Mouse (Mus musculus): ENCODE data around the gene Hamp. TPM values are rescaled to one million over a fixed set of nuclear protein-coding genes. Genes with fewer than 3 reads are reported as not detected.

Gene Hamp
- polyA plus RNA-seq, 1 experiment = not detected

- peaks cover 28% of the 10 kb centered on the region for H3K79me2 ChIP-seq (ENCODE audit: control insufficient read depth, insufficient read depth)
- TF ChIP-seq MAX (IDR thresholded peaks at IDR 0.05) (no peak), CTCF (IDR thresholded peaks at IDR 0.05; ENCODE audit: control insufficient read depth, insufficient read depth, insufficient read length) (no peak), USF1 (IDR thresholded peaks at IDR 0.05; ENCODE audit: low read depth) (no peak)
- H3K4me3 ChIP-seq (ENCODE audit: insufficient read depth, poor library complexity, severe bottlenecking) = peak overlapping the region; percentile 60
- H3K27me3 ChIP-seq (ENCODE audit: control insufficient read depth, insufficient read depth, insufficient read length) = no peaks in the 10 kb centered on the region
- H3K79me3 ChIP-seq (ENCODE audit: low read depth) = peaks cover 3% of the 10 kb centered on the region
- H3K36me3 ChIP-seq (ENCODE audit: control insufficient read depth, insufficient read depth) = peaks cover 24% of the 10 kb centered on the region
- peak overlapping the region; percentile 80 for H3ac ChIP-seq (ENCODE audit: control insufficient read depth, insufficient read length, low read depth)
Measured at GRCm38 (mm10) chr7:30956357-30956751, 12.5 kb upstream of the Hamp start.

- Histone ChIP-seq H3K79me3 (ENCODE audit: low read depth) (peaks cover 3% of the 10 kb centered on the region), H3K4me3 (ENCODE audit: insufficient read depth, poor library complexity, severe bottlenecking) (peak overlapping the region; percentile 60), H3K27me3 (ENCODE audit: control insufficient read depth, insufficient read depth, insufficient read length) (no peaks in the 10 kb centered on the region), H3ac (ENCODE audit: control insufficient read depth, insufficient read length, low read depth) (peak overlapping the region; percentile 80), H3K79me2 (ENCODE audit: control insufficient read depth, insufficient read depth) (peaks cover 28% of the 10 kb centered on the region), H3K36me3 (ENCODE audit: control insufficient read depth, insufficient read depth) (peaks cover 30% of the 10 kb centered on the region)
- TF ChIP-seq CTCF (IDR thresholded peaks at IDR 0.05; ENCODE audit: control insufficient read depth, insufficient read depth, insufficient read length) (peak; percentile 96), FOSL1 (IDR thresholded peaks at IDR 0.05; ENCODE audit: insufficient read depth, low read length, poor library complexity, severe bottlenecking) (no peak), MYOD1 (IDR thresholded peaks at IDR 0.05; ENCODE audit: control insufficient read depth, insufficient read length, low read depth) (no peak), CEBPB (IDR thresholded peaks at IDR 0.05; ENCODE audit: low read depth) (no peak)
Measured at GRCm38 (mm10) chr7:30955584-30956356, 11.9 kb upstream of the Hamp start.

- Histone ChIP-seq H3K79me3 (ENCODE audit: low read depth) (peaks cover 3% of the 10 kb centered on the region), H3K4me3 (ENCODE audit: insufficient read depth, poor library complexity, severe bottlenecking) (no peak overlapping the region), H3K36me3 (ENCODE audit: control insufficient read depth, insufficient read depth) (peaks cover 35% of the 10 kb centered on the region), H3ac (ENCODE audit: control insufficient read depth, insufficient read length, low read depth) (no peak overlapping the region), H3K79me2 (ENCODE audit: control insufficient read depth, insufficient read depth) (peaks cover 28% of the 10 kb centered on the region), H3K27me3 (ENCODE audit: control insufficient read depth, insufficient read depth, insufficient read length) (no peaks in the 10 kb centered on the region)
- no peak for TF ChIP-seq CEBPB (IDR thresholded peaks at IDR 0.05; ENCODE audit: low read depth)
- no peak for TF ChIP-seq MAX (IDR thresholded peaks at IDR 0.05)
- no peak for TF ChIP-seq FOSL1 (IDR thresholded peaks at IDR 0.05; ENCODE audit: insufficient read depth, low read length, poor library complexity, severe bottlenecking)
- TF ChIP-seq USF1 (IDR thresholded peaks at IDR 0.05; ENCODE audit: low read depth) = no peak
- TF ChIP-seq CTCF (IDR thresholded peaks at IDR 0.05; ENCODE audit: control insufficient read depth, insufficient read depth, insufficient read length) = no peak
Measured at GRCm38 (mm10) chr7:30954971-30955520, 11.2 kb upstream of the Hamp start.

- H3K79me2 ChIP-seq (ENCODE audit: control insufficient read depth, insufficient read depth) = peaks cover 28% of the 10 kb centered on the region
- H3K27me3 ChIP-seq (ENCODE audit: control insufficient read depth, insufficient read depth, insufficient read length) = no peaks in the 10 kb centered on the region
- H3K79me3 ChIP-seq (ENCODE audit: low read depth) = peaks cover 3% of the 10 kb centered on the region
- no peak overlapping the region for H3ac ChIP-seq (ENCODE audit: control insufficient read depth, insufficient read length, low read depth)
- TF ChIP-seq CEBPB (IDR thresholded peaks at IDR 0.05; ENCODE audit: low read depth) (no peak), MAX (IDR thresholded peaks at IDR 0.05) (no peak), FOSL1 (IDR thresholded peaks at IDR 0.05; ENCODE audit: insufficient read depth, low read length, poor library complexity, severe bottlenecking) (no peak), MYOG (IDR thresholded peaks at IDR 0.05; ENCODE audit: control insufficient read depth, extremely low read depth, insufficient read length) (no peak), MYOD1 (IDR thresholded peaks at IDR 0.05; ENCODE audit: control insufficient read depth, insufficient read length, low read depth) (no peak), CTCF (IDR thresholded peaks at IDR 0.05; ENCODE audit: control insufficient read depth, insufficient read depth, insufficient read length) (no peak), USF1 (IDR thresholded peaks at IDR 0.05; ENCODE audit: low read depth) (no peak)
- H3K36me3 ChIP-seq (ENCODE audit: control insufficient read depth, insufficient read depth) = peaks cover 43% of the 10 kb centered on the region
- H3K4me3 ChIP-seq (ENCODE audit: insufficient read depth, poor library complexity, severe bottlenecking) = no peak overlapping the region
Measured at GRCm38 (mm10) chr7:30954036-30954435, 10.2 kb upstream of the Hamp start.

- H3K27me3 ChIP-seq (ENCODE audit: control insufficient read depth, insufficient read depth, insufficient read length) = no peaks in the 10 kb centered on the region
- peaks cover 3% of the 10 kb centered on the region for H3K79me3 ChIP-seq (ENCODE audit: low read depth)
- H3K36me3 ChIP-seq (ENCODE audit: control insufficient read depth, insufficient read depth) = peaks cover 47% of the 10 kb centered on the region
Measured at GRCm38 (mm10) chr7:30953459-30953858, 9.6 kb upstream of the Hamp start.

More at GRCm38 (mm10) chr7:30953459-30953858, 9.6 kb upstream of the Hamp start:
- TF ChIP-seq CEBPB (IDR thresholded peaks at IDR 0.05; ENCODE audit: low read depth) = no peak
- no peak for TF ChIP-seq CTCF (IDR thresholded peaks at IDR 0.05; ENCODE audit: control insufficient read depth, insufficient read depth, insufficient read length)
- TF ChIP-seq MYOG (IDR thresholded peaks at IDR 0.05; ENCODE audit: control insufficient read depth, extremely low read depth, insufficient read length) = no peak
- no peak for TF ChIP-seq FOSL1 (IDR thresholded peaks at IDR 0.05; ENCODE audit: insufficient read depth, low read length, poor library complexity, severe bottlenecking)
- no peak for TF ChIP-seq MAX (IDR thresholded peaks at IDR 0.05)
- no peak for TF ChIP-seq MYOD1 (IDR thresholded peaks at IDR 0.05; ENCODE audit: control insufficient read depth, insufficient read length, low read depth)
- no peak for TF ChIP-seq USF1 (IDR thresholded peaks at IDR 0.05; ENCODE audit: low read depth)
- peaks cover 25% of the 10 kb centered on the region for H3K79me2 ChIP-seq (ENCODE audit: control insufficient read depth, insufficient read depth)
- no peak overlapping the region for H3K4me3 ChIP-seq (ENCODE audit: insufficient read depth, poor library complexity, severe bottlenecking)
- H3ac ChIP-seq (ENCODE audit: control insufficient read depth, insufficient read length, low read depth) = no peak overlapping the region

Measured in C2C12 (cell line).